Mouse (Mus musculus) CH12.LX (cell line): ENCODE results near the gene Akap8l.

Experiments used
- EP300 ChIP-seq: IDR thresholded peaks from 2 replicates; pipeline ENCODE4 v1.6.1; 2011; ENCODE audit warnings: low read length, improper control_type of control experiment
- MAX ChIP-seq: IDR thresholded peaks from 2 replicates; pipeline ENCODE4 v1.6.1; 2011; ENCODE audit warnings: low read length, improper control_type of control experiment
- MAZ ChIP-seq: IDR thresholded peaks from 2 replicates; pipeline ENCODE4 v1.6.1; 2012; ENCODE audit warnings: low read depth, mild to moderate bottlenecking, inconsistent platforms, low read length, improper control_type of control experiment, moderate library complexity
- POLR2A ChIP-seq: IDR thresholded peaks from 2 replicates; pipeline ENCODE4 v1.6.1; 2011; ENCODE audit warnings: low read depth, mild to moderate bottlenecking, improper control_type of control experiment, low read length
- POLR2AphosphoS2 ChIP-seq: IDR thresholded peaks from 2 replicates; pipeline ENCODE4 v1.6.1; 2011; ENCODE audit warnings: low read depth, low read length, improper control_type of control experiment
- RAD21 ChIP-seq: IDR thresholded peaks from 2 replicates; pipeline ENCODE4 v1.6.1; 2011; ENCODE audit warnings: low read depth, mild to moderate bottlenecking, low read length, improper control_type of control experiment, moderate library complexity
- ZNF384 ChIP-seq: IDR thresholded peaks from 2 replicates; pipeline ENCODE4 v1.6.1; 2012; ENCODE audit warnings: low read depth, low read length, improper control_type of control experiment, inconsistent platforms

GRCm38 (mm10) chr17:32317708-32318107 lies 32.7 kb downstream of the Akap8l start:
- no peak for TF ChIP-seq POLR2A
- no peak for TF ChIP-seq ZNF384
- TF ChIP-seq EP300: no peak
- TF ChIP-seq MAZ: no peak
- no peak for TF ChIP-seq POLR2AphosphoS2
- no peak for TF ChIP-seq RAD21
- no peak for TF ChIP-seq MAX
